Mouse (Mus musculus) lung, postnatal 10 days (tissue): ENCODE measurements around the gene Trim8.

Experiments
- DNase-seq: peaks from one replicate; pipeline ENCODE4 v3.0.0; 2021

The Trim8 gene

GRCm38 (mm10) chr19:46501401-46502068 lies at the start of gene Trim8:
Trim8 (plus strand) TSS chr19:46501702.
- peak; percentile 92 for DNase-seq

GRCm38 (mm10) chr19:46452052-46452827 lies 49.3 kb upstream of the Trim8 start:
- peak; percentile 81 for DNase-seq

GRCm38 (mm10) chr19:46452916-46453315 lies 48.6 kb upstream of the Trim8 start:
- DNase-seq: no peak

- peak; percentile 58 for DNase-seq
Observed at GRCm38 (mm10) chr19:46454126-46454880, 47.2 kb upstream of the Trim8 start.

- DNase-seq: peak; percentile 83
Observed at GRCm38 (mm10) chr19:46455032-46455431, 46.5 kb upstream of the Trim8 start.

GRCm38 (mm10) chr19:46455556-46455955 lies 45.9 kb upstream of the Trim8 start:
- DNase-seq: no peak

GRCm38 (mm10) chr19:46456018-46456735 lies 45.3 kb upstream of the Trim8 start:
- peak; percentile 74 for DNase-seq

GRCm38 (mm10) chr19:46457798-46458197 lies 43.7 kb upstream of the Trim8 start:
- DNase-seq: peak; percentile 64

- DNase-seq: no peak
Observed at GRCm38 (mm10) chr19:46459256-46459655, 42.2 kb upstream of the Trim8 start.

- DNase-seq: peak; percentile 62
Observed at GRCm38 (mm10) chr19:46459889-46460288, 41.6 kb upstream of the Trim8 start.

GRCm38 (mm10) chr19:46462574-46462973 lies 38.9 kb upstream of the Trim8 start:
- no peak for DNase-seq

GRCm38 (mm10) chr19:46463446-46463845 lies 38.1 kb upstream of the Trim8 start:
- no peak for DNase-seq

GRCm38 (mm10) chr19:46466160-46466559 lies 35.3 kb upstream of the Trim8 start:
- DNase-seq: no peak

- no peak for DNase-seq
Observed at GRCm38 (mm10) chr19:46467051-46467503, 34.4 kb upstream of the Trim8 start.

GRCm38 (mm10) chr19:46470364-46471240 lies 30.9 kb upstream of the Trim8 start:
- DNase-seq: peak; percentile 33

GRCm38 (mm10) chr19:46471324-46472093 lies 30.0 kb upstream of the Trim8 start:
- peak; percentile 62 for DNase-seq

- DNase-seq: peak; percentile 62
Observed at GRCm38 (mm10) chr19:46477432-46477845, 24.1 kb upstream of the Trim8 start.

- DNase-seq: peak; percentile 61
Observed at GRCm38 (mm10) chr19:46478242-46478641, 23.3 kb upstream of the Trim8 start.

GRCm38 (mm10) chr19:46478826-46479225 lies 22.7 kb upstream of the Trim8 start:
- peak; percentile 86 for DNase-seq

GRCm38 (mm10) chr19:46479306-46480075 lies 22.0 kb upstream of the Trim8 start:
- peak; percentile 87 for DNase-seq
